Mouse (Mus musculus): Measurements from ENCODE around the gene Rinl. TPM values are rescaled to one million over a fixed set of nuclear protein-coding genes. Genes with fewer than 3 reads are reported as not detected.

Gene Rinl
- polyA plus RNA-seq (2012; rRNA removed): 2.9 and 5.9 TPM in 2 replicates

DNA sequence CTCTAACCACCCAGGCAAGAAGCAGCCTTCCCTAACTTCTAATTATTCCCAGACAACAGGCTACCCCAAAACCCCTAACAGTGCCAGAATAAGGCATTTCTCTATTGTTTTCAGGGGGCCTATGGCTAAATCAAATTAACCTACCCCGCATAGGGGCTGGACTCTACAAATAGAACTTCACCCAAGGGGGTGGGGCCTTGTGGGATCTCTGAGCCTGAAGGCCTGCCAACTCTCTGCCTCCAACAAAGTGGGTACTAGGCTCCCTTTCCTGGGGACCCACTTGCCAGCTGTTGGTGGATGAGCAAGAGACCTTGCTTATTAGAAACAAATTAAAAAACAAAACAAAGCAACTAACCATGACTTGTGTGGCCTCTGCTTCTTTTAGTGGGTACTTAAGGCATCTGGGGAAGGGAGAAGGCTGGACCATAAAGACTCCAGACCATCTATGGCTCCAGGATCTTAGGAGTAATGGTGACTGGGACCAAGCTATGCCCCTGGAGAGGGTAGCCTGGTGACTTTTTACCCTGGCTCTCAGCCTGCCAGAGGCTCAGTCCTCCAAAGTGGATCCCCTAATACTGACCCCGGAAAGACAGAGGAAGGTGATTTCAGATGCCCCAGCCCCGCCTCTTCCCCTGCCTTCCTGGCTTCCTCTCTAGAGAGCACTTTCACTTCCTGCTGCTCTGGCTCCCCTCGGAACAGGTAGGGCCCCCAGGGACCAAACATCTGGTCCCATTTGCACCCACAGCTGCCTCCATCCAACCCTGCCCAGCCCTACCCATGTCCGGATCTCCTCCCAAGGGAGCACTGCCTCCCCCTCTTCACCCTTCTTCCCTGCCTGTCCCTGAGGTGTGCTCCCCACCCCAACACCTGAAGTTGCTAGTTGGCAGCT lies at the start of gene Rinl:
Gene Rinl, plus strand, starts transcription at position 663 of the 889 bp plus-strand sequence.
- Histone ChIP-seq H3K4me3 (ENCODE audit: insufficient read depth, low read depth, low read length) (no peak within 1 kb of the TSS), H3K27ac (ENCODE audit: insufficient read depth, low read depth, low read length) (no peak within 1 kb of the TSS), H3K27me3 (replicated peaks; ENCODE audit: control insufficient read depth, insufficient read depth, low read length) (no peaks in the 10 kb centered on the region), H3K4me1 (ENCODE audit: control insufficient read depth, insufficient read depth, low read length) (no peaks in the 10 kb centered on the region), H3K36me3 (ENCODE audit: control insufficient read depth, insufficient read depth, low read length) (no peaks in the 10 kb centered on the region; the same call in 1 of the 2 replicates)
- TF ChIP-seq CTCF (conservative IDR thresholded peaks at IDR 0.05; ENCODE audit: insufficient read depth, insufficient read length, low read depth, low read length) (no peak), POLR2A (IDR thresholded peaks at IDR 0.05; ENCODE audit: low read depth, low read length) (no peak)
- 65% methylated on average over 5 of the region's 5 CpGs for WGBS
- DNase-seq: no peak

- 94% methylated on average over 21 of the region's 21 CpGs for WGBS
Observed at GRCm38 (mm10) chr7:28739829-28740228, 48.9 kb upstream of the Rinl start.

GRCm38 (mm10) chr7:28740949-28741348 lies 47.8 kb upstream of the Rinl start:
- DNase-seq: no peak
- H3K27ac ChIP-seq (ENCODE audit: insufficient read depth, low read depth, low read length): peak overlapping the region; percentile 56; the same call in 1 of the 2 replicates
- H3K27me3 ChIP-seq (replicated peaks; ENCODE audit: control insufficient read depth, insufficient read depth, low read length): no peaks in the 10 kb centered on the region
- no peaks in the 10 kb centered on the region for H3K36me3 ChIP-seq (ENCODE audit: control insufficient read depth, insufficient read depth, low read length)
- peak overlapping the region; percentile 88 for H3K4me3 ChIP-seq (ENCODE audit: insufficient read depth, low read depth, low read length)
- WGBS: 25% methylated on average over 9 of the region's 9 CpGs
- peaks cover 8% of the 10 kb centered on the region for H3K4me1 ChIP-seq (ENCODE audit: control insufficient read depth, insufficient read depth, low read length)
- TF ChIP-seq POLR2A (IDR thresholded peaks at IDR 0.05; ENCODE audit: low read depth, low read length) (no peak), CTCF (conservative IDR thresholded peaks at IDR 0.05; ENCODE audit: insufficient read depth, insufficient read length, low read depth, low read length) (no peak)

More at GRCm38 (mm10) chr7:28739829-28740228, 48.9 kb upstream of the Rinl start:
- no peak for TF ChIP-seq POLR2A (IDR thresholded peaks at IDR 0.05; ENCODE audit: low read depth, low read length)
- no peak for TF ChIP-seq CTCF (conservative IDR thresholded peaks at IDR 0.05; ENCODE audit: insufficient read depth, insufficient read length, low read depth, low read length)
- Histone ChIP-seq H3K4me1 (ENCODE audit: control insufficient read depth, insufficient read depth, low read length) (peaks cover 8% of the 10 kb centered on the region), H3K36me3 (ENCODE audit: control insufficient read depth, insufficient read depth, low read length) (no peaks in the 10 kb centered on the region), H3K27ac (ENCODE audit: insufficient read depth, low read depth, low read length) (no peak overlapping the region), H3K27me3 (replicated peaks; ENCODE audit: control insufficient read depth, insufficient read depth, low read length) (no peaks in the 10 kb centered on the region), H3K4me3 (ENCODE audit: insufficient read depth, low read depth, low read length) (no peak overlapping the region)
- no peak for DNase-seq

DNA sequence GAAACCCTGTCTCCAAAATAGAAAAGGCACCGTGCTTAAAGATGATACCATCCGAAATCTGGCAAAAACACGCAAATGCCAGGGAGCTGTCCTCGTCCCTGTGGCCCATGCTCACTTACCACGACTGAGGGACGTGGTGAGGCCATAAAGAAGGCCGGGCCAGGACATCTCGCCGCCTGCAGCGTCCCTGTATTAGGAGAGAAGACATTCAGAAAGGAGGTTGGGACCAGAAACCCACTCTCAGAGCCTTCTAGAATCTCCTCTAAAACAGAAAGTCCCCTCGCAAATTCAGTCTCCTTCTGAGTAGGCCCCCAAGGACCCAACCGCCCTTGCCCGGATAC lies 47.4 kb upstream of the Rinl start:
- DNase-seq: no peak
- Histone ChIP-seq H3K27ac (ENCODE audit: insufficient read depth, low read depth, low read length) (peak overlapping the region; percentile 56), H3K4me1 (ENCODE audit: control insufficient read depth, insufficient read depth, low read length) (peaks cover 8% of the 10 kb centered on the region), H3K4me3 (ENCODE audit: insufficient read depth, low read depth, low read length) (peak overlapping the region; percentile 88), H3K27me3 (replicated peaks; ENCODE audit: control insufficient read depth, insufficient read depth, low read length) (no peaks in the 10 kb centered on the region), H3K36me3 (ENCODE audit: control insufficient read depth, insufficient read depth, low read length) (no peaks in the 10 kb centered on the region)
- 1% methylated on average over 13 of the region's 13 CpGs for WGBS
- TF ChIP-seq CTCF (conservative IDR thresholded peaks at IDR 0.05; ENCODE audit: insufficient read depth, insufficient read length, low read depth, low read length) (no peak), POLR2A (IDR thresholded peaks at IDR 0.05; ENCODE audit: low read depth, low read length) (no peak)

GRCm38 (mm10) chr7:28741709-28742438 lies 46.9 kb upstream of the Rinl start, which contains the start of the genes Mrps12 and Sars2:
Gene Mrps12, minus strand, starts transcription at chr7:28741820.
Gene Sars2, plus strand, starts transcription at chr7:28741992.
- TF ChIP-seq CTCF (conservative IDR thresholded peaks at IDR 0.05; ENCODE audit: insufficient read depth, insufficient read length, low read depth, low read length) (peak; percentile 81), POLR2A (IDR thresholded peaks at IDR 0.05; ENCODE audit: low read depth, low read length) (peak; percentile 76)
- H3K4me1 ChIP-seq (ENCODE audit: control insufficient read depth, insufficient read depth, low read length): peaks cover 8% of the 10 kb centered on the region
- no peaks in the 10 kb centered on the region for H3K36me3 ChIP-seq (ENCODE audit: control insufficient read depth, insufficient read depth, low read length)
- peak; percentile 99 for DNase-seq
- peak within 1 kb of the TSS; percentile 88 for H3K4me3 ChIP-seq (ENCODE audit: insufficient read depth, low read depth, low read length)
- no peaks in the 10 kb centered on the region for H3K27me3 ChIP-seq (replicated peaks; ENCODE audit: control insufficient read depth, insufficient read depth, low read length)
- WGBS: under 1% methylated on average over 39 of the region's 39 CpGs
- H3K27ac ChIP-seq (ENCODE audit: insufficient read depth, low read depth, low read length): peak within 1 kb of the TSS; percentile 87

- Histone ChIP-seq H3K4me1 (ENCODE audit: control insufficient read depth, insufficient read depth, low read length) (no peaks in the 10 kb centered on the region), H3K4me3 (ENCODE audit: insufficient read depth, low read depth, low read length) (no peak overlapping the region), H3K27ac (ENCODE audit: insufficient read depth, low read depth, low read length) (no peak overlapping the region), H3K27me3 (replicated peaks; ENCODE audit: control insufficient read depth, insufficient read depth, low read length) (no peaks in the 10 kb centered on the region), H3K36me3 (ENCODE audit: control insufficient read depth, insufficient read depth, low read length) (no peaks in the 10 kb centered on the region)
- no peak for DNase-seq
- 94% methylated on average over 7 of the region's 7 CpGs for WGBS
- TF ChIP-seq CTCF (conservative IDR thresholded peaks at IDR 0.05; ENCODE audit: insufficient read depth, insufficient read length, low read depth, low read length) (no peak), POLR2A (IDR thresholded peaks at IDR 0.05; ENCODE audit: low read depth, low read length) (no peak)
Observed at GRCm38 (mm10) chr7:28749935-28750334, 38.8 kb upstream of the Rinl start.

- Histone ChIP-seq H3K36me3 (ENCODE audit: control insufficient read depth, insufficient read depth, low read length) (peaks cover 2% of the 10 kb centered on the region), H3K4me1 (ENCODE audit: control insufficient read depth, insufficient read depth, low read length) (no peaks in the 10 kb centered on the region), H3K27me3 (replicated peaks; ENCODE audit: control insufficient read depth, insufficient read depth, low read length) (no peaks in the 10 kb centered on the region), H3K27ac (ENCODE audit: insufficient read depth, low read depth, low read length) (no peak within 1 kb of the TSS), H3K4me3 (ENCODE audit: insufficient read depth, low read depth, low read length) (no peak within 1 kb of the TSS)
- TF ChIP-seq POLR2A (IDR thresholded peaks at IDR 0.05; ENCODE audit: low read depth, low read length): no peak
- TF ChIP-seq CTCF (conservative IDR thresholded peaks at IDR 0.05; ENCODE audit: insufficient read depth, insufficient read length, low read depth, low read length): no peak
- 2% methylated on average over 17 of the region's 17 CpGs for WGBS
- DNase-seq: no peak
Observed at GRCm38 (mm10) chr7:28756079-28756478, 32.7 kb upstream of the Rinl start, which contains the start of gene Ccer2. Gene Ccer2, plus strand, starts transcription at chr7:28756174.
